Mouse (Mus musculus) hindbrain, embryonic 11.5 days (tissue): ENCODE measurements at regions not wholly inside any gene's neighbourhood (a gene's known extent, or its start where the extent isn't known, plus 50 kb on each side); places are given as distances from the start of the nearest gene placed in this dataset.

ENCODE experiments used
- ATAC-seq: fragments of 200-750 bp; cut with Nextera tagmentation; 2 replicates; pipeline ENCODE4 v1.8.0; 2017; ENCODE audit warnings: mild to moderate bottlenecking, moderate TSS enrichment, moderate library complexity; ENCODE audit not compliant: low FRiP score
- DNase-seq: peaks from one replicate; pipeline ENCODE4 v3.0.0-alpha.2; 2015; ENCODE audit warnings: low spot score
- H3K27ac ChIP-seq: fragments of 300-500 bp; sonication (generic); 2 replicates; pipeline ENCODE4 v1.5.1; 2014; ENCODE audit warnings: mild to moderate bottlenecking, low read depth, low read length
- H3K27me3 ChIP-seq: fragments of 300-500 bp; sonication (generic); 2 replicates; pipeline ENCODE4 v1.6.1; 2014; ENCODE audit warnings: mild to moderate bottlenecking, low read length, moderate library complexity, mixed read lengths; ENCODE audit not compliant: control insufficient read depth, insufficient read depth
- H3K36me3 ChIP-seq: fragments of 300-500 bp; sonication (generic); 2 replicates; pipeline ENCODE4 v1.6.1; 2014; ENCODE audit warnings: mild to moderate bottlenecking, low read length, moderate library complexity, mixed read lengths; ENCODE audit not compliant: control insufficient read depth, insufficient read depth
- H3K4me1 ChIP-seq: fragments of 300-500 bp; sonication (generic); replicated peaks from 2 replicates; pipeline ENCODE4 v1.6.1; 2014; ENCODE audit warnings: low read length, mixed read lengths; ENCODE audit not compliant: control insufficient read depth, insufficient read depth
- H3K4me2 ChIP-seq: fragments of 300-500 bp; sonication (generic); replicated peaks from 2 replicates; pipeline ENCODE4 v1.6.1; 2014; ENCODE audit warnings: mild to moderate bottlenecking, low read depth, low read length
- H3K4me3 ChIP-seq: fragments of 300-500 bp; sonication (generic); 2 replicates; pipeline ENCODE4 v1.5.1; 2014; ENCODE audit warnings: low read depth, low read length
- H3K9ac ChIP-seq: fragments of 300-500 bp; sonication (generic); 2 replicates; pipeline ENCODE4 v1.6.1; 2014; ENCODE audit warnings: low read depth, low read length
- H3K9me3 ChIP-seq: fragments of 300-500 bp; sonication (generic); 2 replicates; pipeline ENCODE4 v1.6.1; 2016; ENCODE audit warnings: low read length; ENCODE audit not compliant: control insufficient read depth
- WGBS: fragments of 180-500 bp; shearing (Covaris S2); extraction: QIAGEN DNeasy Blood & Tissue Kit; methylation state at CpG from one replicate; pipeline ENCODE4 v1.1.7; 2014; 5-methylcytosine and 5-hydroxymethylcytosine counted together

- WGBS: 44% methylated on average over 6 of the region's 6 CpGs
- H3K27me3 ChIP-seq: no peaks in the 10 kb centered on the region
- H3K9me3 ChIP-seq: no peaks in the 10 kb centered on the region
- no peak overlapping the region for H3K27ac ChIP-seq
- no peak overlapping the region for H3K4me3 ChIP-seq
- H3K36me3 ChIP-seq: no peaks in the 10 kb centered on the region
- DNase-seq: peak; percentile 85
- no peak overlapping the region for H3K9ac ChIP-seq
- H3K4me2 ChIP-seq: no peak overlapping the region
- no peaks in the 10 kb centered on the region for H3K4me1 ChIP-seq
- ATAC-seq: peak; percentile 48; the same call in 1 of the 2 replicates
Observed at GRCm38 (mm10) chr2:146611886-146612521, 99.9 kb upstream of the Ralgapa2 start.

DNA sequence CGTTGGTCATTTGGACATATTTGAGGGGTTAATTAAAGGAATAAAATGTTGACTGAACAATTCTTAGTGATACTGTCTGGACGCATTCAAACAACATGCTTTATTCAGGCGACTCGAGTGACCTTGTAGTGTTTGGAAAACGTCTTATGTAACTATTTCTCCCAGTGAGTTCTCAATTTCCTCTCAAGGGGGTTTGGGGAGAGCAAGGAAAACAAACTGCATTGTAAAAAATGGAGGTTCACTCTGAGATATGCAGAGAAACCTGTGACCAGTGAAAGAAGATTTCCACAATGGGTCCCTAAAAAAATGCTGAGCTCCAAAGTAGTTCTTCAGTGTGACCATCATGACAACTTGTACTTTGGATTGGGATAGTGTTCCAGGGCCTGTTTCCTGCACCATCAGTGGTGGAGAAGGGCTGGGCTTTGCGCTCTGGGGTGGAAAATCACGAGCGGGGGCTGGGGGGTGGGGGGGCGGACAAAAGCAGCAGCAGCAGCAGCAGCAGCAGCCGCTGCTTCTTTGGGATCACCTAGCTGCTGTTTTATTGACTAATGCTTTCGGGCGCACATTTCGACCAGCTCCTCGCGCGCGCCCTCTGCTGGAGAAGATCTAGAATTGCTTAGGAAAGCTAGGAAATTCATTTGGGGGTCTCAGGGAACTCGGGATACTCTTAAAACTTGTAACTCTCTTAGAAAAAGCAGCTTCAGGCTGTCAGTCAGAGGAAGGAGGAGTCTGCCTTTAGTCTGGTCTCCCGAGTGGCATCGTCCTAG, 100.6 kb upstream of the Ralgapa2 start:
- Histone ChIP-seq H3K27ac (no peak overlapping the region), H3K9ac (no peak overlapping the region), H3K4me3 (no peak overlapping the region), H3K4me2 (peak overlapping the region; percentile 42), H3K27me3 (no peaks in the 10 kb centered on the region), H3K4me1 (no peaks in the 10 kb centered on the region), H3K9me3 (no peaks in the 10 kb centered on the region), H3K36me3 (no peaks in the 10 kb centered on the region)
- DNase-seq (peak; percentile 82), ATAC-seq (peak; percentile 22; the same call in 1 of the 2 replicates)
- WGBS: 8% methylated on average over 20 of the region's 20 CpGs

- peak; percentile 81 for DNase-seq
- H3K27me3 ChIP-seq: peaks cover 2% of the 10 kb centered on the region
- H3K4me1 ChIP-seq: no peaks in the 10 kb centered on the region
- no peak overlapping the region for H3K9ac ChIP-seq
- H3K4me2 ChIP-seq: no peak overlapping the region
- H3K4me3 ChIP-seq: no peak overlapping the region
- H3K27ac ChIP-seq: no peak overlapping the region
- no peaks in the 10 kb centered on the region for H3K9me3 ChIP-seq
- ATAC-seq: peak; percentile 70; the same call in 1 of the 2 replicates
- WGBS: 24% methylated on average over 5 of the region's 5 CpGs
- H3K36me3 ChIP-seq: no peaks in the 10 kb centered on the region
Observed at GRCm38 (mm10) chr2:146621167-146621566, 109.0 kb upstream of the Ralgapa2 start.

DNA sequence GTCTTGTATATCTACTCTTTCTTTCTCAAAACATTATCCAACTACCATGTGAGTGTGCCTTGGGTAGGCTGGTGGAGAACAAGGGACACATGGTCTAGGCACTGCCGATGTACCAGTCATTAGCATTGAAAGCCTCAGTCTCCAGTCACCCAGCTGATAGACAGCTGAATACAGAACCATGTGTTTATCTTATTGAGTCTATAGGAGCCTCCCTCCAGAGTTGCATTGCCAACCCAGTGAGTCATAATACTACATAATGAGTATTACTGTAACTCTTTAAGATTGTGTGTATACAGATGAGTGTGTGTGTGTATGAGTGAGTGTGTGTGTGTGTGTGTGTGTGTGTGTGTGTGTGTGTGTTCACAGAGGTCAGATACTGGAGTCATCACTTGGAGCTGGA, 110.9 kb upstream of the Ralgapa2 start:
- H3K4me3 ChIP-seq: no peak overlapping the region
- ATAC-seq (no peak), DNase-seq (no peak)
- H3K27ac ChIP-seq: no peak overlapping the region
- no peaks in the 10 kb centered on the region for H3K36me3 ChIP-seq
- H3K27me3 ChIP-seq: peaks cover 2% of the 10 kb centered on the region
- no peak overlapping the region for H3K4me2 ChIP-seq
- H3K9me3 ChIP-seq: no peaks in the 10 kb centered on the region
- WGBS: 85% methylated on average over 1 of the region's 1 CpGs
- no peaks in the 10 kb centered on the region for H3K4me1 ChIP-seq
- no peak overlapping the region for H3K9ac ChIP-seq

DNA sequence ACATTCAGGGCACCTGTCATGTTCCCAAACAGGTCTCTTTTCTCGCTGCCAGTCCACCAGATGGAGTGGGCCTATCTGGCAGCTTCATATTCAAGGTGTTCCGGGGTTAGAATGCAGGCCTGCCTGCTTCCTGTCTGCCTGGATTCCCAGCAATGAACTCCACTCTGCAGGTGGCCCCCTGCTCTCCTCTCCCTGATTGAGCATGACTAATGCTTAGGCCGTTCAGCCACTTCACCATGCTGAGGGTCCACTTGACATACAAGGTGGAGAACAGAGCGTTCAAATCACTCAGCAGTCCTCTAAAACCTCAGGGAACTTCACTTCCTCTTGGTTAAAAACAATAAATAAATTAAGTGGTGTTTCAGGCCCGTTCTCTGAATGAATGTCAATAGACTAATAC, 112.1 kb upstream of the Ralgapa2 start:
- Histone ChIP-seq H3K4me2 (no peak overlapping the region), H3K27me3 (peaks cover 2% of the 10 kb centered on the region), H3K4me3 (no peak overlapping the region), H3K27ac (no peak overlapping the region), H3K36me3 (no peaks in the 10 kb centered on the region), H3K9ac (no peak overlapping the region), H3K9me3 (no peaks in the 10 kb centered on the region), H3K4me1 (no peaks in the 10 kb centered on the region)
- 58% methylated on average over 5 of the region's 5 CpGs for WGBS
- ATAC-seq (0 out of 2 replicates have a peak, but pooled peaks have one; percentile 7), DNase-seq (no peak)

- ATAC-seq (no peak), DNase-seq (no peak)
- peaks cover 2% of the 10 kb centered on the region for H3K27me3 ChIP-seq
- no peak overlapping the region for H3K27ac ChIP-seq
- no peaks in the 10 kb centered on the region for H3K4me1 ChIP-seq
- H3K36me3 ChIP-seq: no peaks in the 10 kb centered on the region
- no peaks in the 10 kb centered on the region for H3K9me3 ChIP-seq
- no peak overlapping the region for H3K9ac ChIP-seq
- H3K4me3 ChIP-seq: no peak overlapping the region
- H3K4me2 ChIP-seq: no peak overlapping the region
- 46% methylated on average over 5 of the region's 5 CpGs for WGBS
Observed at GRCm38 (mm10) chr2:146625166-146625751, 113.1 kb upstream of the Ralgapa2 start.

DNA sequence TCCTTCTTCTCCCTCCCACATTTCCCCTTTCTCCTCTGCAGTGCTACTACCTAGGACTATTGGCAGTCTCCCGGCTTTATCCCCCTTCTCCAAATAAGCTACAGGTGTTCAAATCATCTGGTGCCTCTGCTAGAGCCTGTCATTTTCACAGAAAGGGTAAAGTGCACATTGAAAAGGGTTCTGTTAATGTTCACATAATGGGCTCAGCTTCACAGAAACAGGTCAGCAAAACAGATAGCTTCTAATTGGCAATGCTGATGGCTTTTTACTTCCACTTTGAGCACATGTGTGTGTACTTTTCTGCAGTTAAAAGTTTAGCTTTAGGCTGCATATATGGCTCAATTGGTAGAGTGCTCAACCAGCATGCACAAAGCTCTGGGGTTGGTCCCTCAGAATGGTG, 114.4 kb upstream of the Ralgapa2 start:
- no peak overlapping the region for H3K4me2 ChIP-seq
- WGBS: 50% methylated on average over 1 of the region's 1 CpGs
- H3K27me3 ChIP-seq: peaks cover 2% of the 10 kb centered on the region
- DNase-seq: no peak
- no peak overlapping the region for H3K4me3 ChIP-seq
- no peak overlapping the region for H3K9ac ChIP-seq
- no peaks in the 10 kb centered on the region for H3K36me3 ChIP-seq
- no peak overlapping the region for H3K27ac ChIP-seq
- no peaks in the 10 kb centered on the region for H3K9me3 ChIP-seq
- no peaks in the 10 kb centered on the region for H3K4me1 ChIP-seq
- ATAC-seq: no peak

DNA sequence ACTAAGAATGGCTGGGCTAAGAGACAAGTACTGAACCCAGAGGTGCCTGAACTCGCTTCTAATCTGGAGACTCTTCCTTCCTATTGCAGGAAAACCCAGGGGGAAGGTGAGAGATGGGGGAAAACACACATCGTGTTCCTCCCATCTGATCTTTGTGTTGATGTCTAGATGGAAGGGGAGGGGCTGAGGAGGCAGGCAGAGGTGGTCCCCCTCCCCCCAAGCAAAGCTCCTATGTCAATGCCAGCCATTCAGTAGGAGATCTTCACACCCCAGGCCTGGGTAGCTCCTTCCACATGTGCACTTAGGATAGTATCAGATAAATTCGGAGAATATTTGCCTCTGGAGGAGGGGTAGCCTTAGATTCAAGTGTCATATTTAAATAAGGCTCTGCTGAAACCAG, 118.0 kb upstream of the Ralgapa2 start:
- Histone ChIP-seq H3K4me1 (no peaks in the 10 kb centered on the region), H3K9ac (no peak overlapping the region), H3K36me3 (no peaks in the 10 kb centered on the region), H3K4me2 (no peak overlapping the region), H3K9me3 (no peaks in the 10 kb centered on the region), H3K27ac (no peak overlapping the region), H3K27me3 (peaks cover 5% of the 10 kb centered on the region; the same call in 1 of the 2 replicates), H3K4me3 (no peak overlapping the region)
- DNase-seq (no peak), ATAC-seq (no peak)
- 79% methylated on average over 3 of the region's 3 CpGs for whole genome bisulfite sequencing
